8 mouse cellular contexts compared by ENCODE assay signal in genomic region chr8:105283074-105283473, GRCm38 (mm10). TPM values are rescaled to one million over a fixed set of nuclear protein-coding genes. Genes with fewer than 3 reads are reported as not detected.
DNase-seq lines count a peak whose midpoint lies in the region; ATAC-seq lines count a peak whose summit lies in the region.

No protein-coding gene starts in this region.

- no peak overlapping the region for H3K4me2 ChIP-seq in forebrain, embryonic 13.5 days

- H3K4me3 ChIP-seq in forebrain, embryonic 13.5 days: no peak overlapping the region

- peaks cover 26% of the 10 kb centered on the region for H3K27me3 ChIP-seq in forebrain, embryonic 13.5 days

- ATAC-seq in forebrain, embryonic 13.5 days: 0 out of 2 replicates have a peak, but pooled peaks have one; percentile 14
- ATAC-seq in megakaryocyte-erythroid progenitor cell, adult 5-6 weeks (replicated peaks; ENCODE audit: low FRiP score, low TSS enrichment, poor library complexity, severe bottlenecking): peak; percentile 35

- H3K27ac ChIP-seq in forebrain, embryonic 13.5 days: no peak overlapping the region

- no peaks in the 10 kb centered on the region for H3K9me3 ChIP-seq in forebrain, embryonic 13.5 days (replicated peaks)

- H3K36me3 ChIP-seq in forebrain, embryonic 13.5 days (ENCODE audit: poor library complexity, severe bottlenecking): peaks cover 49% of the 10 kb centered on the region

- peak; percentile 60 to 73 for DNase-seq in cerebellum, adult 18-20 months
- DNase-seq in cerebellum, adult 11 months: no peak
- peak; percentile 55 for DNase-seq in thymus, postnatal 14 days
- DNase-seq in thymus, postnatal 25 days: no peak
- DNase-seq in kidney, postnatal 14 days: peak; percentile 59
- no peak for DNase-seq in MN1 (ENCODE audit: low spot score)

- H3K4me1 ChIP-seq in forebrain, embryonic 13.5 days: peaks cover 38% of the 10 kb centered on the region

- 22% methylated on average over 23 of the region's 23 CpGs for WGBS in forebrain, embryonic 13.5 days

- no peak overlapping the region for H3K9ac ChIP-seq in forebrain, embryonic 13.5 days

RNA-seq across cellular contexts. Expression of gene 4931428F04Rik, which starts 6.6 kb away (rescaled TPM):
- polyA plus RNA-seq in forebrain, embryonic 13.5 days (2015; fragmentation: Nextera tagmentation; extraction: Ambion mirVana): 57.4 and 66.1 TPM in 2 replicates
- 3.2 and 4.9 TPM in 2 replicates for total RNA-seq in megakaryocyte-erythroid progenitor cell, adult 5-6 weeks (2014; fragmentation: Nextera tagmentation)
- 0.42 and 5.5 TPM in 2 replicates for total RNA-seq in megakaryocyte-erythroid progenitor cell, adult 5-6 weeks (2017)

RNA-seq across cellular contexts. Expression of gene Nol3, which starts 7.1 kb away (rescaled TPM):
- 2.4 and 3.0 TPM in 2 replicates for polyA plus RNA-seq in forebrain, embryonic 13.5 days (2015; fragmentation: Nextera tagmentation; extraction: Ambion mirVana)
- 0.49 TPM in 1 of 2 replicates, not detected in the other for total RNA-seq in megakaryocyte-erythroid progenitor cell, adult 5-6 weeks (2014; fragmentation: Nextera tagmentation)
- 0.04 TPM in 1 of 2 replicates, not detected in the other for total RNA-seq in megakaryocyte-erythroid progenitor cell, adult 5-6 weeks (2017)

RNA-seq across cellular contexts. Expression of gene Exoc3l, which starts 12.8 kb away (rescaled TPM):
- polyA plus RNA-seq in forebrain, embryonic 13.5 days (2015; fragmentation: Nextera tagmentation; extraction: Ambion mirVana): 9.8 and 10.3 TPM in 2 replicates
- total RNA-seq in megakaryocyte-erythroid progenitor cell, adult 5-6 weeks (2014; fragmentation: Nextera tagmentation): 0.64 and 7.1 TPM in 2 replicates
- total RNA-seq in megakaryocyte-erythroid progenitor cell, adult 5-6 weeks (2017): 0.27 TPM in 1 of 2 replicates, not detected in the other

RNA-seq across cellular contexts. Expression of gene Hsf4, which starts 13.5 kb away (rescaled TPM):
- polyA plus RNA-seq in forebrain, embryonic 13.5 days (2015; fragmentation: Nextera tagmentation; extraction: Ambion mirVana): 0.10 and 0.13 TPM in 2 replicates
- total RNA-seq in megakaryocyte-erythroid progenitor cell, adult 5-6 weeks (2014; fragmentation: Nextera tagmentation): not detected in 2 replicates
- total RNA-seq in megakaryocyte-erythroid progenitor cell, adult 5-6 weeks (2017): not detected in 2 replicates

RNA-seq across cellular contexts. Expression of gene E2f4, which starts 14.4 kb away (rescaled TPM):
- 56.9 and 60.6 TPM in 2 replicates for polyA plus RNA-seq in forebrain, embryonic 13.5 days (2015; fragmentation: Nextera tagmentation; extraction: Ambion mirVana)
- 385 and 390 TPM in 2 replicates for total RNA-seq in megakaryocyte-erythroid progenitor cell, adult 5-6 weeks (2014; fragmentation: Nextera tagmentation)
- total RNA-seq in megakaryocyte-erythroid progenitor cell, adult 5-6 weeks (2017): 74.9 and 128 TPM in 2 replicates

Comparison
In these comparisons a context has a peak if more than half of its experiments do, and no peak if none do; other contexts are left out.
1. DNase-seq: peak in cerebellum, adult 18-20 months (2 of 2), thymus, postnatal 14 days (single experiment) and kidney, postnatal 14 days (single experiment); none in cerebellum, adult 11 months (single experiment), thymus, postnatal 25 days (single experiment) and MN1 (single experiment).